Mouse (Mus musculus) spleen, adult 18-20 months (tissue): Measurements from ENCODE around the gene Asic3.
A peak's percentile ranks its signal among the peaks of the same experiment; 100 is the strongest.
"Not testable (repeated sequence)": the region's sequence is repeated elsewhere in the genome, so short reads cannot be mapped to it uniquely, and the experiment has no call there.

Experiments used
- DNase-seq, 2 experiments: peaks; one replicate each; pipeline ENCODE4 v3.0.0; 2022; ENCODE audit warnings: mixed read lengths in 2 of 2

Gene Asic3

GRCm38 (mm10) chr5:24388246-24388915 lies 24.8 kb upstream of the Asic3 start:
- no peak for DNase-seq

- no peak for DNase-seq
These were observed 24.1 kb upstream of the Asic3 start for GRCm38 (mm10) chr5:24389011-24389657.

DNA sequence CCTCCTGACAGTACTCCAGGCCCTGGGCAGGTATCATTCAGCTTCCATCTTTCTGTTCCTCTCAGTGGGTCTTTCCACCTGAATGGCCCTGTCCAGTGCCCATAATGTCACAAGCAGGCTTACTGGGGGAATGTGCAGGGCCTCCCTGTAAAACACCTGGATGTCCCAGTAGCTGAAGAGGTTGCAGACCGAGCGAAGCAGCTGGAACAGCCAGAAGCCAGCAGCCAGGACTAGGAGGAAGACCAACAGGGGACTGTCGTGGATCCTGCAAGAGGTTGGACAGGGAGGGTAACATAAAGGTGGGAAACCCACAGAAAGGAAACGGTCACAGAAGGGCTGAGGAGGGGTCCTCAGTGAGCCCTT lies 23.6 kb upstream of the Asic3 start:
- DNase-seq, result no peak

- DNase-seq, result no peak
These were observed 21.3 kb upstream of the Asic3 start, which contains the start of gene Atg9b for GRCm38 (mm10) chr5:24391864-24392263. Gene Atg9b, minus strand, starts transcription at chr5:24392143.

DNA sequence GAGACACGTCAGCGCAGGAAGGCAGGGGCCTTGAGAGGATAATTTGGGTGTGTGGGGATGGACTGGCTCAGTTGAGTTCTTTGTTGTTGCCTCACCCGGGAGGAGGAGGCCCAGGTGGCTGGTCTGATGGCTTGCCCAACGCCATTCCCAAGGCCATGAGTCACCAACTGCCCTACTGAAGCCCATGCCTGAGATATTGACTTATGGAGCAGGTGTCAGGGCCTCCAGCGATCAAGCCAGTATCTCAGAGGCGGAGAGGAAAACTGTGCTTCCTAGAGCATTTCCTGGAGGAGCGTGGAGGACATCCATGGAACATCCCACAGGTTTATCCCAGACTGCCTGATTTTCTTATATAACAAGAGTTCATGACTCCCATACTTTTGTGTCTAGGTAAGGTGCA lies 20.5 kb upstream of the Asic3 start:
- DNase-seq, result no peak

DNA sequence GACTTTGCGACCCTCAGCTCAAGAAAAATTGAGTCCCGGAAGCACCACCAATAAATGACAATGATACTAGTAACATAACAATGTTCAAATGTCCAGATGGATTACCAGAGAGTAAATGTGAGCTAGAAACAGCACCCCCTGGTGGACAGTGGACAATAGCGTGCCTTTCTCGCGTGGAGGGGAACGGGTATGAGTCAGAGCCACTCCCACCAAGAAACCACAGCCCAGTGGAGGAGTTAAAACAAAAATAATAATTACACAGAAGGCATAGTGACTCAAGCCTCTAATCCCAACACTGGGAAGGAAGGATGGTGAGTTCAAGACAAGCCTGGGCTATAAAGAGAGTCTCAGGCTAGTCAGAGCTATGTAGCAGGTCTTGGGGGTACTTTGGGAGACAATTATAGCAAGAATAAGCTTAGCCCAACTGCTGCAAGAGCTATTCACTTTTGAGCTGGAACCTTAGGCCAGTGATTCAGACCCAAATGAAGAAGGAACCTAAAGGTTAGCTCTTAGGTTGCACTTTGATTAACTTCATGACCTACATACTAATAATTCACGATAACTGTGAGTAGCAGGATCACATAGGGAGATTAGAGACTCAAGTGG lies 19.7 kb upstream of the Asic3 start, which contains the start of gene Abcb8:
Abcb8 (plus strand) TSS at position 272 of the 606 bp plus-strand sequence.
- DNase-seq, result peak; percentile 63 to 83

DNA sequence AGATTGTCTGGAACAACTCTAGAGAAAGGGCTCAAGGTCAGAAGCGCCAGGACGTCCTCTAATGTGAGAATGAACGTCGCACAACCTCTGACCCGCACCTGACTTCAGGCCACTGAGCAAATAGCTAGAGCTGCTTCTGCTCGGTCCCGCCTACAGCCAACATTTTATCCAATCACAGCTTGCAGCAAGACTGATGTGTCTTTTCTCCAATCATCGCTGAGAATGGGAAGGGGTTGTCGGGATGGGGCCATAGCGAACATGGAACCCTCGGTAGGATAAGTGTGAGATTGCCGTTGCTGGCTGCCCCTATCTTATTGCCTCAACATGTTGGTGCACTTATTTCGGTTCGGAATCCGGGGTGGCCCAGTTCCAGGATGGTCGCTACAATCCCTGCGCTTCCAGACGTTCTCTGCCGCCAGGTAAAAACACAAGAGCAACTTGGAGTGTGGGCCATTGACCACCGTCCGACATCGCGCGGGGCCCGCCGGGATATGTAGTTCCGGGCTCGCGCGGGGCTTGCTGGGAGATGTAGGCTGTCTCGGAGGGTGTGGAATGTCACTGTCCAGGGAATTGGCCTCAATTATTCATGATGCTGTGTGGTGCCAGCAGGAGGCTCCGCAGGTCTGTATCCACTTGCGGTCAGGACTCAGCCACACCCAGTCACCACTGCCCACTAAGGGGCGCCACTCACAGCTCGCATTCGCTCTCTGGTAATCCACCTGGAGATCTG lies 18.9 kb upstream of the Asic3 start:
- DNase-seq, result peak; percentile 84 to 91

GRCm38 (mm10) chr5:24396254-24396653 lies 16.9 kb upstream of the Asic3 start:
- not testable (repeated sequence) for DNase-seq

DNA sequence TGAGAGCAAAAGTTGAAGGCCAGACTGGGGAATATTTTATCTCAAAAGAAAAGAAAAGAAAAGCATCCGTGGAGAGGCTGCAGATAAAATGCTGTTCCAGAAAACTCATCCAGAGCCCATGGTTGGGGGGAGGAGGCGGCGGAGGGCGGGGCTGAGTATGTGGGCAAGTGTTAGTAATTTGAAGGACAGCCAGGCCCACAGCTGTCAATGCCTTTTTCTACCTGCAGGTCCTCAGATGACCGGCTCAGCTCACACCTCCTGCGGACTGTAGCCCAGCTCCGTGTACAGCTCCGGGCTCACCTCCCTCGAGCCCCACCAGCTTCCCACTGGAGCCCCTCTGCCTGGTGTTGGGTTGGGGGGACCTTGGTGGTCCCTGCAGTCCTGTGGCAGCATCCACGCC lies 13.5 kb upstream of the Asic3 start:
- DNase-seq, result no peak

DNA sequence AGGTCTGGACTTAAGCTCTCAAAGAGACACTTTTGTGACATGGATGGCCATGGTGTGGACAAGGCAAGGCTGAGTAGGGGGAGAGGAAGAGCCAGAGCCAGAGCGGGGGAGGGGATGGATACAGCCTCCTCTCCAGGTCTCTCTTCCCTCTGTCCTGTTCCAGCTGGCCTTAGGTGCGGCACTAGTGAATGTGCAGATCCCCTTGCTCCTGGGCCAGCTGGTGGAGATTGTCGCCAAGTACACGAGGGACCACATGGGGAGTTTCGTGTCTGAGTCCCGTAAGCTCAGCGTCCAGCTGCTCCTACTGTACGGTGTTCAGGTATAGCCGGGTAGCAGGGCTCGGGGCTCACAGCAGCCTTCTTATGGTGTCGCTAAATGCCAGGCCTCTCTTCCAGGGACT lies 12.8 kb upstream of the Asic3 start:
- DNase-seq, result no peak

DNA sequence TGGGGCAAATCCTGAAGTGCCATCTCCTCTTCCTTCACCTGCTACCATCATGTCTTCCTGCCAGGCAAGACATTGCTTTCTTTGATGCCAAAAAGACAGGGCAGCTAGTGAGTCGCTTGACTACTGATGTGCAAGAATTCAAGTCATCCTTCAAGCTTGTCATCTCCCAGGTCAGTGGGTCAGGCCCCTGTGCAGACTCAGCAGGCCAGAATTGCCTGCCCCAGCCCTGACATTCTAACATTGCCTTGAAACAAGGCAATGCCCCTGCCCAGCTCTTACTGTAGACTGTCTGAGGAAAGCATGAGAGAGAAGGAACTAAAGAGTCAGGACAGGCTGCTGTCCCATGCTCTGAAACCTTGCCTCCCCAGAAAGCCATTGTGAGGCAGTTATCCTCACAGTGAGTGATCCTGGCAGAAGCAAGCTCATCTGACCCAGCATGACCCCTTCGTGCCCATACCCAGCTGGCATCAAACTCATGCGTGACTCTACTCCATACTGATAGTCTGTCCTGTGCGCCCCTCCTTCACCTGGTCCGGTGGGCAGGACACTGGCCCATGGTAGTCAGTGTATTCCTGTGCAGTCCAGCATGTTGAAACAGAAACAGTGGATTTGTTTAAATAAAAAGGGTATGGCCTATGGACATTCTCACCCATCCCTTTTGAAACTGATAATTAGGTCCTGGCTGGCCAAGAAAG lies 12.1 kb upstream of the Asic3 start:
- no peak for DNase-seq

DNA sequence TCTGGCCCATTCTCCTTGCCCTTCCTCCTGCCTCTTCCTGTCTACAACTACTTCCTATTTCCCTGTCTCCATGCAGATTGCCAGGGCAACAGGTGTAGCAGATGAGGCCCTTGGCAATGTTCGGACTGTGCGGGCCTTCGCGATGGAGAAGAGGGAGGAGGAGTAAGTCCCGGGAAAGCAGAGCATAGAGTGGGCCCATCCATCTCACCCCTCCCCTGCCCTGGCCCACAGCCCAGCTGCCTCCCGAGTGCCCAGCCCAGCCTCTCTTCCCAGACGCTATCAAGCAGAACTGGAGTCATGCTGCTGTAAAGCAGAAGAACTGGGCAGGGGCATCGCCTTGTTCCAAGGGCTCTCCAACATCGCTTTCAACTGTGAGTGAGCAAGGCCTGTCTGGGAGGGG lies 11.2 kb upstream of the Asic3 start:
- no peak for DNase-seq

DNA sequence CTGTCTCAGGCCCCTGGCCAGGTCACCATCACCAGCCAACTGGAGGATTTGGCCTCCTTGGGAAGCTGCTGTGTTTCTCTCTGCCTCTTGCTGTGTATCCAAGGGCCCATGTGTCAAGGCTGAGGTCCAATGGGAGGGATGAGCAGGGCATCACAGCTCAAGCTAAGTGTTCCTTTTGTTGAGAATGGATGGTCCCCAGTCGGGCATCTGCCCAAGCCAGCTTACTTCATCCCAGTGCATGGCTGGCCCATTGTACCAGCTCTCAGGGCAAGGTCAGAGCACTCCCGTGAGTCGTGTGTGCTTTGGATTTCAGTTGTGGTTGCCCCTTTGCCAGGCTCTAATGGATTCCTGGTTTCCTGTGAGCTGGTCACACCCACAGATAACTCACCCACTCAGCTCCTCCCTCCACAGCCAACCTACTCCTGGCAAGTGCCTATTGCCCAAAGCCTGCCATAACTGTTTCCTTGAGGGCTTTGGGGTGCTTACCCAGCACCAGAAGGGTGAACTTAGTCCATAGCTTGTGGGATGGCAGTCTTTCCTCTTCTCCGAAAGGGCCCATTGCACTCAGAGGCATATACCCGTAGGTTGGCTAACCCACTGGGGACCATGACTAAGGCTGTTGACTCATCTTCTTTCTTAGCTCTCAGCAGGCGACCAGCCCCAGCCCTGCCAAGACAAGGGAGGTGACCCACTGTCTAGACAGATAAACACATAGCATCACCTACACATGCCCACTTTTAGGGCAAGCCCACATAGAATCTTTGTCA lies 8.4 kb upstream of the Asic3 start:
- no peak for DNase-seq

DNA sequence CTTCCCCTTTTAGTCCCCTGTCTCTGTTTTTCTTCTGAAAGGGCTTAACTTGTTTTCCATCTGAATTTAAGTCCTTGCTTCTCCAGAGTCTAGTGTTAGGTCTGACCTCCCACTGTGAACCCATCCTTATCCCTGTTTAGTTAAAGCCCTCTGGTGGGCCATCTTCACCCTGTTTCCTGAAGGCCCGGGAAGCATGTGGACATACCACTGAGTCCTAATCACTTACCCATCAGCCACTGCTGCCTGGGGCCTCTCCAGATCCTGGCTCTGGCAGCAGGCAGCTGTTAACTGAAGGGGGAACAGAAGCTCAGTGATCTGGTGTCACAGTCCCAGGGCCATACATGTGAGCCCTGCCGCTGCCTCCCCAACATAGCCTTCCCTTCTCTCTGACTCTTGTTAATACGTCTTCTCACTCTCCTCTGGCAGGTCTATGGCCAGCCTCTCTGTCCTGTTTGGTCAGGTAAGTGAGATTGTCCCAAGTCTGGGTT lies 7.8 kb upstream of the Asic3 start:
- DNase-seq, result no peak

DNA sequence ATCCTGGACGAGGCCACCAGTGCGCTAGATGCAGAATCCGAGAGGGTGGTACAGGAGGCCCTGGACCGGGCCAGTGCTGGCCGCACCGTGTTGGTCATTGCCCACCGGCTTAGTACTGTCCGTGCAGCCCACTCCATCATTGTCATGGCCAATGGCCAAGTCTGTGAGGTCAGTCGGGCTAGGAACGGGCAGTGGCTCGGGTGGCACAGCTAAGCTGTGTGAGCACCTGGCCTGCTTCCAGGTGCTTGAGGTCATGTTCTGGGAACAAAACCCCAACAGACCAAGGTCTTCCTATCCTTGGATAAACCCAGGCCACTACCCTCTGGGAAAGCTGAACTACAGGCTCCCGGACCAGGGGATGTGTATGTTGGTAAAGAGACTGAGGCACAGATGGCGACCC lies 4.5 kb upstream of the Asic3 start:
- DNase-seq, result no peak

DNA sequence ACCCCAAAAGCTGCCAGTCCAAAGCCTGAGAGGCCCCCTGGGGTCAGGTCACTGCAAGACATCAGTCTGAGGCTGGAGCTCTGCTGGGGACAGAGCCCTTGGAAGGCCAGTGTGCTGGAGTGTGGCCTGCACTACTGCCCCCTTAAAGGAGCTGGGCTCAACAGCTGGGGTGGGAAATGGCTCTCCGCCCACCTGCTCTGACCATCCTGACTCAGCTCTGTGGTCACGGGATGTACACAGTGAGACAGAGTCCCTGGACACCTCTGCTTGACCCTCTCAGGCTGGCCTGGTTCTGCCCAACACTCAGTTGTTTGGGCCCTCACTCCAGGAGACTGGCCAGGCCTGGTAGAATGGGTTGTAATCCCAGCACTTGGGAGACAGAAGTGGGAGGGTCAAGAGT lies 3.7 kb upstream of the Asic3 start:
- no peak for DNase-seq

GRCm38 (mm10) chr5:24412063-24412462 lies 1.1 kb upstream of the Asic3 start:
- no peak for DNase-seq

- no peak for DNase-seq
These were observed 746 bp downstream of the Asic3 start for GRCm38 (mm10) chr5:24413938-24414337.

DNA sequence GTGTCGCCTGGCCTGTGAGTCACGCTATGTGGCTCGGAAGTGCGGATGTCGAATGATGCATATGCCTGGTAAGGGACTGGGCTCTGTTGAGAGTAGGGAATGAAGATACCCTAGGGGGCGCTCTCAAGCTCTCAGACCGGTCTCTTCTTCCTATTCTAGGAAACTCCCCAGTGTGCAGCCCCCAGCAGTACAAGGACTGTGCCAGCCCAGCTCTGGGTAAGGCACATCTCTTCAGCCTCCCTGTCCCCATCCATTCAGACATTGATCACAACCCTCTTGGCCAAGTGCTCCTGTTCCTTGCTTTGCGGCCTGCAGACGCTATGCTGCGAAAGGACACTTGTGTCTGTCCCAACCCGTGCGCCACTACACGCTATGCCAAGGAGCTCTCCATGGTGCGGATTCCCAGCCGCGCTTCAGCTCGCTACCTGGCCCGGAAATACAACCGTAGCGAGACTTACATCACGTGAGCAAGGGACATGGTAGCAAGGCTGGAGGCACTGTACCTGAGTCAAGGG lies 3.1 kb downstream of the Asic3 start:
- peak; percentile 29 to 63 for DNase-seq

- DNase-seq, result no peak
These were observed 4.4 kb downstream of the Asic3 start for GRCm38 (mm10) chr5:24417587-24417986.

GRCm38 (mm10) chr5:24420381-24420780 lies 7.2 kb downstream of the Asic3 start:
- no peak for DNase-seq
